Mouse (Mus musculus) liver, embryonic 11.5 days (tissue): ENCODE measurements around the gene Dnah10. TPM values are rescaled to one million over a fixed set of nuclear protein-coding genes. Genes with fewer than 3 reads are reported as not detected.

ENCODE experiments used
- ATAC-seq: fragments of 200-750 bp; cut with Nextera tagmentation; replicated peaks from 2 replicates; pipeline ENCODE4 v1.8.0; 2017; ENCODE audit warnings: moderate number of reproducible peaks, mild to moderate bottlenecking, moderate TSS enrichment, moderate library complexity; ENCODE audit not compliant: low FRiP score
- DNase-seq: peaks from one replicate; pipeline ENCODE4 v3.0.0-alpha.2; 2017; ENCODE audit warnings: low spot score
- H3K27ac ChIP-seq: fragments of 300-500 bp; sonication (generic); 2 replicates; pipeline ENCODE4 v1.5.1; 2014; ENCODE audit warnings: mild to moderate bottlenecking, low read depth, low read length, control low read depth
- H3K27me3 ChIP-seq: fragments of 300-500 bp; sonication (generic); replicated peaks from 2 replicates; pipeline ENCODE4 v1.6.1; 2014; ENCODE audit warnings: low read length, mixed read lengths; ENCODE audit not compliant: control insufficient read depth, insufficient read depth
- H3K36me3 ChIP-seq: fragments of 300-500 bp; sonication (generic); 2 replicates; pipeline ENCODE4 v1.6.1; 2014; ENCODE audit warnings: mild to moderate bottlenecking, low read length, moderate library complexity, mixed read lengths; ENCODE audit not compliant: control insufficient read depth, insufficient read depth
- H3K4me1 ChIP-seq: fragments of 300-500 bp; sonication (generic); replicated peaks from 2 replicates; pipeline ENCODE4 v1.6.1; 2014; ENCODE audit warnings: low read length, mixed read lengths; ENCODE audit not compliant: control insufficient read depth, insufficient read depth
- H3K4me2 ChIP-seq: fragments of 300-500 bp; sonication (generic); 2 replicates; pipeline ENCODE4 v1.6.1; 2014; ENCODE audit warnings: mild to moderate bottlenecking, control low read depth, moderate library complexity
- H3K4me3 ChIP-seq: fragments of 300-500 bp; sonication (generic); 2 replicates; pipeline ENCODE4 v1.5.1; 2014; ENCODE audit warnings: low read depth, low read length, control low read depth
- H3K9ac ChIP-seq: fragments of 300-500 bp; sonication (generic); 2 replicates; pipeline ENCODE4 v1.6.1; 2014; ENCODE audit warnings: low read depth, low read length, control low read depth
- H3K9me3 ChIP-seq: fragments of 300-500 bp; sonication (generic); 2 replicates; pipeline ENCODE4 v1.6.1; 2016; ENCODE audit warnings: low read length, inconsistent platforms, mixed read lengths; ENCODE audit not compliant: control insufficient read depth
- WGBS: fragments of 180-500 bp; shearing (Covaris S2); extraction: QIAGEN DNeasy Blood & Tissue Kit; methylation state at CpG from one replicate; pipeline ENCODE4 v1.1.7; 2014; 5-methylcytosine and 5-hydroxymethylcytosine counted together
- polyA plus RNA-seq: library from polyadenylated mRNA; unstranded; fragments of >200 nt; fragmentation: Nextera tagmentation; extraction: Ambion mirVana; gene quantifications from 2 replicates; pipeline ENCODE4 v1.2.1, GENCODE M21; 2014

Dnah10 gene
- polyA plus RNA-seq, 1 experiment from 2014 or later, result 0.05 TPM

GRCm38 (mm10) chr5:124830331-124830730 lies 105.4 kb downstream of the Dnah10 start:
- Histone ChIP-seq H3K4me1 (no peaks in the 10 kb centered on the region), H3K9me3 (no peaks in the 10 kb centered on the region), H3K27me3 (no peaks in the 10 kb centered on the region), H3K36me3 (no peaks in the 10 kb centered on the region), H3K9ac (no peak overlapping the region), H3K4me3 (no peak overlapping the region), H3K4me2 (no peak overlapping the region), H3K27ac (no peak overlapping the region)
- DNase-seq (no peak), ATAC-seq (no peak)
- WGBS, result 89% methylated on average over 12 of the region's 12 CpGs

GRCm38 (mm10) chr5:124835218-124835617 lies 110.3 kb downstream of the Dnah10 start:
- DNase-seq (no peak), ATAC-seq (no peak)
- Histone ChIP-seq H3K9ac (no peak overlapping the region), H3K4me1 (no peaks in the 10 kb centered on the region), H3K4me3 (no peak overlapping the region), H3K36me3 (no peaks in the 10 kb centered on the region), H3K27me3 (no peaks in the 10 kb centered on the region), H3K27ac (no peak overlapping the region), H3K9me3 (no peaks in the 10 kb centered on the region), H3K4me2 (no peak overlapping the region)
- 91% methylated on average over 15 of the region's 15 CpGs for WGBS

- 81% methylated on average over 10 of the region's 10 CpGs for WGBS
- no peak for DNase-seq
- no peak overlapping the region for H3K4me2 ChIP-seq
- H3K4me1 ChIP-seq, result no peaks in the 10 kb centered on the region
- H3K27ac ChIP-seq, result no peak overlapping the region
- H3K36me3 ChIP-seq, result no peaks in the 10 kb centered on the region
- no peaks in the 10 kb centered on the region for H3K27me3 ChIP-seq
- ATAC-seq, result no peak
- H3K9ac ChIP-seq, result no peak overlapping the region
- H3K4me3 ChIP-seq, result no peak overlapping the region
- H3K9me3 ChIP-seq, result no peaks in the 10 kb centered on the region
Measured at GRCm38 (mm10) chr5:124836075-124836474, 111.2 kb downstream of the Dnah10 start.

GRCm38 (mm10) chr5:124836621-124837020 lies 111.7 kb downstream of the Dnah10 start:
- no peaks in the 10 kb centered on the region for H3K36me3 ChIP-seq
- no peaks in the 10 kb centered on the region for H3K9me3 ChIP-seq
- no peak overlapping the region for H3K4me3 ChIP-seq
- H3K27me3 ChIP-seq, result no peaks in the 10 kb centered on the region
- H3K4me1 ChIP-seq, result no peaks in the 10 kb centered on the region
- no peak overlapping the region for H3K27ac ChIP-seq
- H3K4me2 ChIP-seq, result no peak overlapping the region
- no peak for DNase-seq
- no peak for ATAC-seq
- H3K9ac ChIP-seq, result no peak overlapping the region
- 69% methylated on average over 4 of the region's 4 CpGs for WGBS

- H3K27ac ChIP-seq, result no peak overlapping the region
- DNase-seq (no peak), ATAC-seq (no peak)
- no peaks in the 10 kb centered on the region for H3K27me3 ChIP-seq
- H3K9me3 ChIP-seq, result no peaks in the 10 kb centered on the region
- no peak overlapping the region for H3K9ac ChIP-seq
- H3K4me1 ChIP-seq, result peaks cover 10% of the 10 kb centered on the region
- 69% methylated on average over 7 of the region's 7 CpGs for WGBS
- no peak overlapping the region for H3K4me2 ChIP-seq
- no peaks in the 10 kb centered on the region for H3K36me3 ChIP-seq
- no peak overlapping the region for H3K4me3 ChIP-seq
Measured at GRCm38 (mm10) chr5:124840202-124840601, 115.3 kb downstream of the Dnah10 start.

GRCm38 (mm10) chr5:124840669-124841068 lies 115.8 kb downstream of the Dnah10 start:
- H3K9me3 ChIP-seq, result no peaks in the 10 kb centered on the region
- peaks cover 10% of the 10 kb centered on the region for H3K4me1 ChIP-seq
- ATAC-seq (no peak), DNase-seq (no peak)
- H3K27ac ChIP-seq, result no peak overlapping the region
- no peak overlapping the region for H3K4me3 ChIP-seq
- H3K9ac ChIP-seq, result no peak overlapping the region
- H3K27me3 ChIP-seq, result no peaks in the 10 kb centered on the region
- WGBS, result 88% methylated on average over 2 of the region's 2 CpGs
- H3K4me2 ChIP-seq, result no peak overlapping the region
- no peaks in the 10 kb centered on the region for H3K36me3 ChIP-seq

GRCm38 (mm10) chr5:124843386-124843785 lies 118.5 kb downstream of the Dnah10 start:
- Histone ChIP-seq H3K9me3 (no peaks in the 10 kb centered on the region), H3K4me1 (peaks cover 10% of the 10 kb centered on the region), H3K27ac (no peak overlapping the region), H3K4me3 (no peak overlapping the region), H3K27me3 (no peaks in the 10 kb centered on the region), H3K4me2 (no peak overlapping the region), H3K36me3 (no peaks in the 10 kb centered on the region), H3K9ac (no peak overlapping the region)
- WGBS, result 74% methylated on average over 8 of the region's 8 CpGs
- DNase-seq, result no peak
- ATAC-seq, result no peak

GRCm38 (mm10) chr5:124844929-124845328 lies 120.0 kb downstream of the Dnah10 start:
- no peak for ATAC-seq

GRCm38 (mm10) chr5:124847014-124847413 lies 122.1 kb downstream of the Dnah10 start:
- Histone ChIP-seq H3K9me3 (no peaks in the 10 kb centered on the region), H3K27ac (no peak overlapping the region), H3K27me3 (no peaks in the 10 kb centered on the region), H3K36me3 (no peaks in the 10 kb centered on the region), H3K4me3 (no peak overlapping the region), H3K4me1 (peaks cover 10% of the 10 kb centered on the region), H3K4me2 (no peak overlapping the region), H3K9ac (no peak overlapping the region)
- WGBS, result 62% methylated on average over 1 of the region's 1 CpGs
- ATAC-seq, result no peak
- DNase-seq, result no peak

More at GRCm38 (mm10) chr5:124844929-124845328, 120.0 kb downstream of the Dnah10 start:
- Histone ChIP-seq H3K4me1 (peaks cover 10% of the 10 kb centered on the region), H3K9me3 (no peaks in the 10 kb centered on the region), H3K27me3 (no peaks in the 10 kb centered on the region), H3K36me3 (no peaks in the 10 kb centered on the region), H3K9ac (no peak overlapping the region), H3K4me2 (no peak overlapping the region), H3K27ac (no peak overlapping the region), H3K4me3 (no peak overlapping the region)
- WGBS, result 30% methylated on average over 4 of the region's 4 CpGs
- DNase-seq, result no peak
